Mouse (Mus musculus): ENCODE measurements around the gene Anks1b. TPM values are rescaled to one million over a fixed set of nuclear protein-coding genes. Genes with fewer than 3 reads are reported as not detected.

The Anks1b gene
- polyA plus RNA-seq, 1 experiment from 2014 or later, result 23.6 TPM

- no peaks in the 10 kb centered on the region for H3K27me3 ChIP-seq
- H3K9ac ChIP-seq, result no peak overlapping the region
- H3K9me3 ChIP-seq, result no peaks in the 10 kb centered on the region
- no peak overlapping the region for H3K27ac ChIP-seq
- no peaks in the 10 kb centered on the region for H3K4me1 ChIP-seq
- H3K36me3 ChIP-seq (replicated peaks), result no peaks in the 10 kb centered on the region
- H3K4me2 ChIP-seq, result no peak overlapping the region
- WGBS, result 92% methylated on average over 3 of the region's 3 CpGs
- H3K4me3 ChIP-seq (replicated peaks), result no peak overlapping the region
- no peak for ATAC-seq (ENCODE audit: low FRiP score)
These were observed 103.3 kb downstream of the Anks1b start for GRCm38 (mm10) chr10:89976577-89976976.

GRCm38 (mm10) chr10:89994171-89994570 lies 120.9 kb downstream of the Anks1b start:
- 82% methylated on average over 5 of the region's 5 CpGs for WGBS
- Histone ChIP-seq H3K27ac (no peak overlapping the region), H3K4me1 (no peaks in the 10 kb centered on the region), H3K9ac (no peak overlapping the region), H3K4me2 (no peak overlapping the region), H3K4me3 (replicated peaks) (no peak overlapping the region), H3K36me3 (replicated peaks) (no peaks in the 10 kb centered on the region), H3K27me3 (no peaks in the 10 kb centered on the region), H3K9me3 (no peaks in the 10 kb centered on the region)
- no peak for ATAC-seq (ENCODE audit: low FRiP score)

- Histone ChIP-seq H3K4me3 (replicated peaks) (no peak overlapping the region), H3K9me3 (no peaks in the 10 kb centered on the region), H3K4me2 (no peak overlapping the region), H3K27me3 (no peaks in the 10 kb centered on the region), H3K36me3 (replicated peaks) (no peaks in the 10 kb centered on the region), H3K4me1 (no peaks in the 10 kb centered on the region), H3K9ac (no peak overlapping the region), H3K27ac (no peak overlapping the region)
- ATAC-seq (ENCODE audit: low FRiP score), result no peak
- WGBS, result 59% methylated on average over 6 of the region's 6 CpGs
These were observed 122.5 kb downstream of the Anks1b start for GRCm38 (mm10) chr10:89995621-89996428.

- 61% methylated on average over 3 of the region's 3 CpGs for WGBS
- no peak overlapping the region for H3K27ac ChIP-seq
- no peak for ATAC-seq (ENCODE audit: low FRiP score)
These were observed 130.8 kb downstream of the Anks1b start for GRCm38 (mm10) chr10:90003980-90004729.

GRCm38 (mm10) chr10:90004882-90005281 lies 131.6 kb downstream of the Anks1b start:
- Histone ChIP-seq H3K27me3 (no peaks in the 10 kb centered on the region), H3K36me3 (replicated peaks) (no peaks in the 10 kb centered on the region), H3K4me1 (peaks cover 6% of the 10 kb centered on the region), H3K9ac (no peak overlapping the region), H3K4me3 (replicated peaks) (no peak overlapping the region), H3K9me3 (no peaks in the 10 kb centered on the region), H3K27ac (no peak overlapping the region), H3K4me2 (no peak overlapping the region)
- 92% methylated on average over 9 of the region's 9 CpGs for WGBS
- ATAC-seq (ENCODE audit: low FRiP score), result no peak

More at GRCm38 (mm10) chr10:90003980-90004729, 130.8 kb downstream of the Anks1b start:
- H3K9me3 ChIP-seq, result no peaks in the 10 kb centered on the region
- H3K36me3 ChIP-seq (replicated peaks), result no peaks in the 10 kb centered on the region
- no peak overlapping the region for H3K9ac ChIP-seq
- H3K4me3 ChIP-seq (replicated peaks), result no peak overlapping the region
- H3K4me1 ChIP-seq, result peaks cover 6% of the 10 kb centered on the region
- H3K27me3 ChIP-seq, result no peaks in the 10 kb centered on the region
- H3K4me2 ChIP-seq, result no peak overlapping the region

GRCm38 (mm10) chr10:90033037-90033436 lies 159.7 kb downstream of the Anks1b start:
- no peak for ATAC-seq (ENCODE audit: low FRiP score)
- Histone ChIP-seq H3K27ac (no peak overlapping the region), H3K4me1 (no peaks in the 10 kb centered on the region), H3K9me3 (no peaks in the 10 kb centered on the region), H3K4me2 (no peak overlapping the region), H3K9ac (no peak overlapping the region), H3K4me3 (replicated peaks) (no peak overlapping the region), H3K27me3 (no peaks in the 10 kb centered on the region), H3K36me3 (replicated peaks) (no peaks in the 10 kb centered on the region)
- 87% methylated on average over 14 of the region's 14 CpGs for WGBS

GRCm38 (mm10) chr10:90043287-90043686 lies 170.0 kb downstream of the Anks1b start:
- Histone ChIP-seq H3K9ac (no peak overlapping the region), H3K9me3 (no peaks in the 10 kb centered on the region), H3K36me3 (replicated peaks) (no peaks in the 10 kb centered on the region), H3K27ac (no peak overlapping the region), H3K4me2 (no peak overlapping the region), H3K27me3 (no peaks in the 10 kb centered on the region), H3K4me1 (no peaks in the 10 kb centered on the region), H3K4me3 (replicated peaks) (no peak overlapping the region)
- ATAC-seq (ENCODE audit: low FRiP score), result 0 out of 2 replicates have a peak, but pooled peaks have one; percentile 30
- WGBS, result 32% methylated on average over 5 of the region's 5 CpGs

- Histone ChIP-seq H3K9ac (no peak overlapping the region), H3K4me2 (no peak overlapping the region), H3K9me3 (no peaks in the 10 kb centered on the region), H3K27ac (no peak overlapping the region), H3K36me3 (replicated peaks) (no peaks in the 10 kb centered on the region), H3K4me1 (no peaks in the 10 kb centered on the region), H3K4me3 (replicated peaks) (no peak overlapping the region), H3K27me3 (no peaks in the 10 kb centered on the region)
- ATAC-seq (ENCODE audit: low FRiP score), result no peak
- whole genome bisulfite sequencing, result 63% methylated on average over 2 of the region's 2 CpGs
These were observed 170.5 kb downstream of the Anks1b start for GRCm38 (mm10) chr10:90043773-90044172.

- no peak overlapping the region for H3K4me3 ChIP-seq (replicated peaks)
- ATAC-seq (ENCODE audit: low FRiP score), result 0 out of 2 replicates have a peak, but pooled peaks have one; percentile 39
- WGBS, result 97% methylated on average over 8 of the region's 8 CpGs
These were observed 170.9 kb downstream of the Anks1b start for GRCm38 (mm10) chr10:90044229-90044628.

GRCm38 (mm10) chr10:90068651-90069050 lies 195.3 kb downstream of the Anks1b start:
- H3K27me3 ChIP-seq, result no peaks in the 10 kb centered on the region
- no peak for ATAC-seq (ENCODE audit: low FRiP score)
- no peaks in the 10 kb centered on the region for H3K4me1 ChIP-seq
- no peak overlapping the region for H3K9ac ChIP-seq
- 58% methylated on average over 4 of the region's 4 CpGs for WGBS
- H3K36me3 ChIP-seq (replicated peaks), result no peaks in the 10 kb centered on the region
- H3K4me3 ChIP-seq (replicated peaks), result no peak overlapping the region
- H3K9me3 ChIP-seq, result no peaks in the 10 kb centered on the region
- H3K4me2 ChIP-seq, result no peak overlapping the region
- no peak overlapping the region for H3K27ac ChIP-seq

More at GRCm38 (mm10) chr10:90044229-90044628, 170.9 kb downstream of the Anks1b start:
- Histone ChIP-seq H3K4me2 (no peak overlapping the region), H3K9ac (no peak overlapping the region), H3K9me3 (no peaks in the 10 kb centered on the region), H3K36me3 (replicated peaks) (no peaks in the 10 kb centered on the region), H3K27ac (no peak overlapping the region), H3K4me1 (no peaks in the 10 kb centered on the region), H3K27me3 (no peaks in the 10 kb centered on the region)

- Histone ChIP-seq H3K9me3 (no peaks in the 10 kb centered on the region), H3K27ac (no peak overlapping the region), H3K9ac (no peak overlapping the region), H3K4me2 (no peak overlapping the region), H3K36me3 (replicated peaks) (no peaks in the 10 kb centered on the region), H3K27me3 (no peaks in the 10 kb centered on the region), H3K4me1 (no peaks in the 10 kb centered on the region), H3K4me3 (replicated peaks) (no peak overlapping the region)
- no peak for ATAC-seq (ENCODE audit: low FRiP score)
- WGBS, result 89% methylated on average over 9 of the region's 9 CpGs
These were observed 204.6 kb downstream of the Anks1b start for GRCm38 (mm10) chr10:90077930-90078329.

GRCm38 (mm10) chr10:90081151-90081550 lies 207.8 kb downstream of the Anks1b start:
- no peak for ATAC-seq (ENCODE audit: low FRiP score)
- Histone ChIP-seq H3K9ac (no peak overlapping the region), H3K27ac (no peak overlapping the region), H3K4me1 (no peaks in the 10 kb centered on the region), H3K36me3 (replicated peaks) (no peaks in the 10 kb centered on the region), H3K4me3 (replicated peaks) (no peak overlapping the region), H3K27me3 (no peaks in the 10 kb centered on the region), H3K9me3 (no peaks in the 10 kb centered on the region), H3K4me2 (no peak overlapping the region)
- WGBS, result 48% methylated on average over 3 of the region's 3 CpGs
